Mouse (Mus musculus): ENCODE measurements at regions not wholly inside any gene's neighbourhood (a gene's known extent, or its start where the extent isn't known, plus 50 kb on each side); places are given as distances from the start of the nearest gene placed in this dataset.

DNA sequence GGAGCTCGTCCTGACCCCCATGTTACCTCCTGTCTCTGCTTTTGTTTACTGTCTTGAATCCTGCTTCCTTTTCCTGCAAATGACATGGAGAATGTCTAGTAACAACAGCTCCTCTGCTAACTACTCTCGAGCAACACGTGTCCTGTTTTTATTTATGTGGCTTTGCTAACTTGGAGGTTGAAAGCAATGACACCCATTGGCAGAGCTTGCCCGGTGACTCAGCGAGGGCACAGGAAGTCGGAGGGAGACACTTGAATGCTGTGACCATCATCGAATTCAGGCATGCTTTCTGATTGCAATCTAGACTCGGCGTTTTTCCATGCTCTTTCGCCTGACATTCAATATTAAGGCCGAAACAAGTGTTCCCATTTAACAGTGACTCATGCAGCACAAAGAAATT, 192.7 kb upstream of the Bmper start:
- H3K4me3 ChIP-seq (ENCODE audit: low read depth, low read length), result no peak overlapping the region
- no peaks in the 10 kb centered on the region for H3K9me3 ChIP-seq (ENCODE audit: control insufficient read depth, low read depth, low read length)
- H3K4me1 ChIP-seq (ENCODE audit: control insufficient read depth, insufficient read depth, low read length), result 0 out of 2 replicates have a peak, but pooled peaks cover 3% of the 10 kb centered on the region
- H3K4me2 ChIP-seq (replicated peaks; ENCODE audit: low read depth, low read length), result no peak overlapping the region
- no peak overlapping the region for H3K9ac ChIP-seq (replicated peaks; ENCODE audit: low read depth, low read length)
- H3K27ac ChIP-seq (ENCODE audit: low read length), result no peak overlapping the region
- H3K36me3 ChIP-seq (ENCODE audit: control insufficient read depth, insufficient read depth, low read length), result no peaks in the 10 kb centered on the region
- H3K27me3 ChIP-seq (ENCODE audit: control insufficient read depth, insufficient read depth, low read length), result no peaks in the 10 kb centered on the region
- WGBS, result 68% methylated on average over 11 of the region's 11 CpGs
- ATAC-seq (ENCODE audit: insufficient number of reproducible peaks, insufficient read depth, low FRiP score, low read depth), result no peak

DNA sequence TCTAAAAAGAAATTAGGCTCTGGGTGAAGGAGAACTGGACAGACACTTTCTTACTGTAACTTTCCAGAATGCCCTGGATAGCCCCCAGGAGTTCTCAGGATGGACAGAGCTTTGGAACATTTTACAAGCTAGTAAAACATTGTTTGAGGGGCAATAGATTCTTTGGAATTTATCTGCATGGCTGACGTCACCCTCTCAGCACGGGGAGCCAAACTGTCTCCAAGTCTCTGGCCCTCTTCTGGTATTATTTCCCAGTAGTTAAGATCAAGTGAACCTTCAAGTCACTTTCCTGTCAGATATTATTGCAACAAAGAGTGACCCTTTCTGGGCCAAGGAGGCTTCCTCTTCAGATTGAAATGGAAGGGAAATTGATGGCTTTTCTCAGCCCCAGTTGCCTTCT, 192.3 kb upstream of the Bmper start:
- Histone ChIP-seq H3K27ac (ENCODE audit: low read length) (no peak overlapping the region), H3K9ac (replicated peaks; ENCODE audit: low read depth, low read length) (no peak overlapping the region), H3K4me3 (ENCODE audit: low read depth, low read length) (no peak overlapping the region), H3K4me2 (replicated peaks; ENCODE audit: low read depth, low read length) (no peak overlapping the region), H3K9me3 (ENCODE audit: control insufficient read depth, low read depth, low read length) (no peaks in the 10 kb centered on the region), H3K36me3 (ENCODE audit: control insufficient read depth, insufficient read depth, low read length) (no peaks in the 10 kb centered on the region), H3K4me1 (ENCODE audit: control insufficient read depth, insufficient read depth, low read length) (0 out of 2 replicates have a peak, but pooled peaks cover 3% of the 10 kb centered on the region), H3K27me3 (ENCODE audit: control insufficient read depth, insufficient read depth, low read length) (no peaks in the 10 kb centered on the region)
- no peak for ATAC-seq (ENCODE audit: insufficient number of reproducible peaks, insufficient read depth, low FRiP score, low read depth)
- 31% methylated on average over 2 of the region's 2 CpGs for WGBS

DNA sequence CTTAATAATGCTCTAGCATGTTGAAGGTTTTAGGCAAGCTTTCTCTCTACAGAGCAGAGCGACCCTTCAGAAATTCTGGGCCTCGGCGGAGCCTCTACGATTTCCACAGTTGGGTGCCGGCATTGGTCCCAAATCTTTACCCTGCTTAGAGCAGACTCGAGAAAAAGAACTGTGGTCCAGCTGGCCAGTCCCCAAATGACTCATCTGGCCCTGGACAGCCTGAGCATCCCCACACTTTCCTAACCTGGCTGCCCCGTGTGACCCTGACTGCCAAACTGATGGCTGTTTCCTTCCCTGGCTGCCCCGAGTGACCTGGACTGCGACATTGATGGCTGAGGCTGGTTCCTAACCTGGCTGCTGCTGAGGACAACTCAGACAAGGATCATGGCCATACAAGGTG, 191.0 kb upstream of the Bmper start:
- Histone ChIP-seq H3K27me3 (ENCODE audit: control insufficient read depth, insufficient read depth, low read length) (no peaks in the 10 kb centered on the region), H3K9ac (replicated peaks; ENCODE audit: low read depth, low read length) (no peak overlapping the region), H3K4me1 (ENCODE audit: control insufficient read depth, insufficient read depth, low read length) (peaks cover 9% of the 10 kb centered on the region; the same call in 1 of the 2 replicates), H3K4me3 (ENCODE audit: low read depth, low read length) (no peak overlapping the region), H3K36me3 (ENCODE audit: control insufficient read depth, insufficient read depth, low read length) (no peaks in the 10 kb centered on the region), H3K4me2 (replicated peaks; ENCODE audit: low read depth, low read length) (no peak overlapping the region), H3K27ac (ENCODE audit: low read length) (no peak overlapping the region), H3K9me3 (ENCODE audit: control insufficient read depth, low read depth, low read length) (no peaks in the 10 kb centered on the region)
- WGBS, result 79% methylated on average over 9 of the region's 9 CpGs
- ATAC-seq (ENCODE audit: insufficient number of reproducible peaks, insufficient read depth, low FRiP score, low read depth), result no peak

DNA sequence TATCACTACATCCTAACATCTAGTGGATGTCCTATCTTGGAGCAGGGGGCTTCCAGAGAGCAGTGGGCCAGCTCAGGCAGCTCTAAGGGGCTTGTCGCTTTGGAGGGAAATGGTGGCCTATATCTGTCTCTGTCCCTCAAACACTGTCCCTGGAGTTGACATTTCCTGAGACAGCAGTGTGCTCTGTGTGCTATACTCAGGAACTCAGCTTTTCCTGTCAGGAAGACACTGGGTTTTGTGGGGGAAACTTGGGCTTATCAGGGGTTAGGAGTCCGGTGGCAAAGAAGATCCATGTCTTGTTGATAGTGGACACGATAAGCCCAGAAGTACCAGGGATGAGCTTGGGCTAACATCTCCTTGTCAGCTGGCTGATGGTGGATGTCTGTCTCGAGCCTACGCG, 187.6 kb upstream of the Bmper start:
- no peaks in the 10 kb centered on the region for H3K9me3 ChIP-seq (ENCODE audit: control insufficient read depth, low read depth, low read length)
- 70% methylated on average over 6 of the region's 6 CpGs for WGBS
- no peak overlapping the region for H3K9ac ChIP-seq (replicated peaks; ENCODE audit: low read depth, low read length)
- H3K4me2 ChIP-seq (replicated peaks; ENCODE audit: low read depth, low read length), result no peak overlapping the region
- no peak overlapping the region for H3K27ac ChIP-seq (ENCODE audit: low read length)
- H3K4me3 ChIP-seq (ENCODE audit: low read depth, low read length), result no peak overlapping the region
- no peaks in the 10 kb centered on the region for H3K36me3 ChIP-seq (ENCODE audit: control insufficient read depth, insufficient read depth, low read length)
- ATAC-seq (ENCODE audit: insufficient number of reproducible peaks, insufficient read depth, low FRiP score, low read depth), result no peak
- no peaks in the 10 kb centered on the region for H3K27me3 ChIP-seq (ENCODE audit: control insufficient read depth, insufficient read depth, low read length)
- peaks cover 9% of the 10 kb centered on the region; the same call in 1 of the 2 replicates for H3K4me1 ChIP-seq (ENCODE audit: control insufficient read depth, insufficient read depth, low read length)

DNA sequence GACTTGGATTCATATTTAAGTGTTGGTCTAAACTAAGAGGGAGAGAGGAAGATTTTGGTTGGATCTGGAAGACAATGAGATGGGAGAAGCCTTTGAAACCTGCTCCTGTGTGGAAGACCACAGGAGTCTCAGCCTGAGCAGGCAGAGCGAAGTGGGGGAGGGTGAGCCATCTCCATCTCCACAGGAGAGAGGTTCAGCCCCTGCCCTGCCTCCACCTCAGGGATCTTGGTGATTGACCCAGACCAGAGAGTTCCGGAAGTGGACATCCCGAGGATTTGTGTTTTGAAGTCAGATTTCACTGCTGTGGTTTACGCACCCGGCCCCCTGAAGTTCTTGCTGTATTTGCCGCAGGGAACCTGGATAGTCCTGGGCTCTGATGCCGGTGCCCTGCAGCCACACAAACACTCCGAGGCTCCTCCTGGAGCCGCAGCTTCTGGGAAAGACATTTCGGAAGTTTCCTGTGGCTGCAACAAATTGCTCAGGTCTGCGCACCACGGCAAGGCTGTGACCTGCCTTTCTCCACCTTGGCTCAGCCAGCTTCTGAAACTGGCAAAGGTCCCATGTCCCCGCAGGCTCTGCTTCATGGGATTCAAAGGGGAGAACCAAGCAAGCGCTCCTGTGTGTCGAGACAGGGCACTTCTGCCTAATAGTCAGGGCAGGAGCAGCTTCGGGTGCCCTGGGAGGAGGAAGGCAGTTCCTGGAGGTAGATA, 186.8 kb upstream of the Bmper start:
- no peak for ATAC-seq (ENCODE audit: insufficient number of reproducible peaks, insufficient read depth, low FRiP score, low read depth)
- no peak overlapping the region for H3K27ac ChIP-seq (ENCODE audit: low read length)
- H3K4me2 ChIP-seq (replicated peaks; ENCODE audit: low read depth, low read length), result peak overlapping the region; percentile 43
- no peaks in the 10 kb centered on the region for H3K9me3 ChIP-seq (ENCODE audit: control insufficient read depth, low read depth, low read length)
- H3K9ac ChIP-seq (replicated peaks; ENCODE audit: low read depth, low read length), result no peak overlapping the region
- H3K36me3 ChIP-seq (ENCODE audit: control insufficient read depth, insufficient read depth, low read length), result no peaks in the 10 kb centered on the region
- WGBS, result 10% methylated on average over 16 of the region's 16 CpGs
- no peaks in the 10 kb centered on the region for H3K27me3 ChIP-seq (ENCODE audit: control insufficient read depth, insufficient read depth, low read length)
- peak overlapping the region; percentile 7; the same call in 1 of the 2 replicates for H3K4me3 ChIP-seq (ENCODE audit: low read depth, low read length)
- peaks cover 7% of the 10 kb centered on the region; the same call in 1 of the 2 replicates for H3K4me1 ChIP-seq (ENCODE audit: control insufficient read depth, insufficient read depth, low read length)

DNA sequence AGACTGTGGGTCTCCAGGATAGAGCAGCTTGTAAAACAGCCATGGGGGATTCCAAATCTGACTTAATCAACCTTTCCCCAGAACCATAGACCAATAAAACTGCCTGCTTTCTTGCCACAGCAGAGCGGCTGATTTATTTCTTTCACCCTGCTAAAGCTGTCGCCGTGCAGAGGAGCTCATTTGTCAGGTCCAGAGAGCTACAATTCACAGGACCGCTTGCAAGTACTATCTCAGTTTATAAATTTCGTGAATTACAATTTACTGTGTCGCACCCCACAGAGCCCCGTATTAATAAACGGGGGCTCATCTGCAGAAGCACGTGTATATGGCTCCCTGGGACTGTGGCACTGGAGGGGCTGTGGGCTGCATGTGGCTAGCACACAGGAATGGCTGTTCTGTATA, 185.4 kb upstream of the Bmper start:
- Histone ChIP-seq H3K4me1 (ENCODE audit: control insufficient read depth, insufficient read depth, low read length) (peaks cover 9% of the 10 kb centered on the region; the same call in 1 of the 2 replicates), H3K27me3 (ENCODE audit: control insufficient read depth, insufficient read depth, low read length) (no peaks in the 10 kb centered on the region), H3K4me3 (ENCODE audit: low read depth, low read length) (no peak overlapping the region), H3K36me3 (ENCODE audit: control insufficient read depth, insufficient read depth, low read length) (no peaks in the 10 kb centered on the region), H3K27ac (ENCODE audit: low read length) (no peak overlapping the region), H3K9ac (replicated peaks; ENCODE audit: low read depth, low read length) (no peak overlapping the region), H3K9me3 (ENCODE audit: control insufficient read depth, low read depth, low read length) (no peaks in the 10 kb centered on the region), H3K4me2 (replicated peaks; ENCODE audit: low read depth, low read length) (no peak overlapping the region)
- ATAC-seq (ENCODE audit: insufficient number of reproducible peaks, insufficient read depth, low FRiP score, low read depth), result no peak
- 35% methylated on average over 9 of the region's 9 CpGs for WGBS

DNA sequence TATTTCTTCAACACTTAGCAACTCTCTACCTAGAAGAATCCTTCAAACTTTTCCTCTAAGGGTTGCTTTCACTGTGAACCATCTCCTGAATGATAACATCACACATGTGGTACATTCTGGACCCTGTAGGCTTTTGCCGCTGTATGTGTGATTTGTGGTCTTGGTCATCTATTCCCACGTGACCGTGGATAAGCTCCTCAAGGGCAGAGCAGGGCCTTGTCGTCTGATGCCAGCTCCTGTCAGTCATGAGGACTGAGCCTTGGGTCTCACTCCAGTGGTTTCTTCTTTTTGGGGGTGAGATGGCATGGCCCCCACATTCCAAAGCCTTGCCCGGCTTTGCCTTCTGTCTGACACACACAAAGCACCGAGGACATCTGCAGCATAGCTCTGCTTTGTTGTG, 183.3 kb upstream of the Bmper start:
- Histone ChIP-seq H3K27ac (ENCODE audit: low read length) (no peak overlapping the region), H3K4me2 (replicated peaks; ENCODE audit: low read depth, low read length) (no peak overlapping the region), H3K36me3 (ENCODE audit: control insufficient read depth, insufficient read depth, low read length) (no peaks in the 10 kb centered on the region), H3K4me3 (ENCODE audit: low read depth, low read length) (no peak overlapping the region), H3K4me1 (ENCODE audit: control insufficient read depth, insufficient read depth, low read length) (peaks cover 9% of the 10 kb centered on the region; the same call in 1 of the 2 replicates), H3K9me3 (ENCODE audit: control insufficient read depth, low read depth, low read length) (no peaks in the 10 kb centered on the region), H3K27me3 (ENCODE audit: control insufficient read depth, insufficient read depth, low read length) (no peaks in the 10 kb centered on the region), H3K9ac (replicated peaks; ENCODE audit: low read depth, low read length) (no peak overlapping the region)
- no peak for ATAC-seq (ENCODE audit: insufficient number of reproducible peaks, insufficient read depth, low FRiP score, low read depth)
- WGBS, result 89% methylated on average over 6 of the region's 6 CpGs

DNA sequence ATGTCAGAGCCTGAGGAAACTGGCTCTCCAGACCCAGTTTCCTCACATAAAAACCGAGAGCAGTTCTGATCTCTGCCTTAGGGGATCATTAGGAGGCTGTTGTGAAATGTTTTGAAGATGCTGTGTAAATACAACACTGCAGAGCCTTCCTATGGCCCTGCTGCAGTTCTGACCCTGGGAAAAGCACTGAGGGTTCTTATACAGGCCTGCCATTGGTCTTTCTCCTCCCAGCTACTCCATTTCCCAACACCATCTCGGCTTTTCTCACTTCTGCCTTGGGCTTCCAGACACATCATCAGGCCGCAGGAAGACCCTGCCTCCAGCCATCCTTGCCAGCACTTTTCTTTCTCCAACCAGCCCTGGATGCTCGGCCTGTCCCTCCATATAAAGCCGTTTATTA, 181.9 kb upstream of the Bmper start:
- WGBS, result 33% methylated on average over 5 of the region's 5 CpGs

More for the DNA sequence above, 181.9 kb upstream of the Bmper start:
- H3K27ac ChIP-seq (ENCODE audit: low read length), result no peak overlapping the region
- no peaks in the 10 kb centered on the region for H3K27me3 ChIP-seq (ENCODE audit: control insufficient read depth, insufficient read depth, low read length)
- no peaks in the 10 kb centered on the region for H3K9me3 ChIP-seq (ENCODE audit: control insufficient read depth, low read depth, low read length)
- no peak overlapping the region for H3K4me3 ChIP-seq (ENCODE audit: low read depth, low read length)
- no peaks in the 10 kb centered on the region for H3K36me3 ChIP-seq (ENCODE audit: control insufficient read depth, insufficient read depth, low read length)
- ATAC-seq (ENCODE audit: insufficient number of reproducible peaks, insufficient read depth, low FRiP score, low read depth), result no peak
- H3K4me1 ChIP-seq (ENCODE audit: control insufficient read depth, insufficient read depth, low read length), result peaks cover 9% of the 10 kb centered on the region; the same call in 1 of the 2 replicates
- no peak overlapping the region for H3K9ac ChIP-seq (replicated peaks; ENCODE audit: low read depth, low read length)
- H3K4me2 ChIP-seq (replicated peaks; ENCODE audit: low read depth, low read length), result no peak overlapping the region
